Mouse (Mus musculus) cerebral cortex, adult 2 months (tissue): ENCODE measurements around the gene Cdh16.

Source experiments
- WGBS: fragments of 180-500 bp; shearing (Covaris S2); methylation state at CpG from one replicate; pipeline ENCODE4 v1.1.7; 2018; 5-methylcytosine and 5-hydroxymethylcytosine counted together

Gene Cdh16

DNA sequence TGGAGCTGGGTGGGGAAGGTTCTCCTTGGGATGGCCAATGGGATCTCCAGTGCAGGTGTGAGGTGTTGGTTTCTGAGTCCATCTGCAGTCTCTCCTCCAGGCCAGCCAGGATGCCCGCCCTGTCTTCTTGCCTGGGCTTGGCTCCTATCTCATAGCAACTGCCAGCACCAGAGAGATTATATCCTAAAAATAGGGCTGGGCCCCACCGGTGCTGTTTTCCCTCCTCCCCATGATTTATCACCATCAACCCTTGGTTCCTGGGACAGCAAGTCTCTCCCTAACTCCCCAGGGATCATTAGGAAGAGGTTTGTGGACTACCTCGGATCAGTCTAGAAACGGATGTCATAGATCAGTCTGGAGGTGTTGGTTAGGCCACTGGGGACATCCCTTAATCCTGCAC lies 11.1 kb downstream of the Cdh16 start:
- WGBS, result 80% methylated on average over 4 of the region's 4 CpGs

DNA sequence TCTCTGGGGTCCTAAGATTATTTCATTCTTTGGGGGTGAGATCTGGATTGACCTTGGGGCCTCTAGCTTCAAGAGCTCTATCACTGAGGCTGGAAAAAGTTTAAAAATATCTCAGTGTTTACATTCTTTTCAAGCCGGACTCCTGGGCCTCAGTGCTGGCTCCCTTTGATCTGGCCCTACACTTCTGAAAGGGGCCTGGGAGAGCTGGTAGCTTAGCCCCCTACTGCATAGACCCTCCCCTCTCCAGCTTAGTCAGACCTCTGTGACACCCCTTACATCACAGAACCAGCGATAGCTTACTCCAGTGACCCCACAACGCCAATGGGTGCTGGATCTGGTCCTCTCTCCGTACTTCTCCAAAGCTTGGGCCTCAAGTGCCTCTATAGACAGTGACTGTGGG lies 12.6 kb downstream of the Cdh16 start:
- WGBS, result 73% methylated on average over 4 of the region's 4 CpGs

DNA sequence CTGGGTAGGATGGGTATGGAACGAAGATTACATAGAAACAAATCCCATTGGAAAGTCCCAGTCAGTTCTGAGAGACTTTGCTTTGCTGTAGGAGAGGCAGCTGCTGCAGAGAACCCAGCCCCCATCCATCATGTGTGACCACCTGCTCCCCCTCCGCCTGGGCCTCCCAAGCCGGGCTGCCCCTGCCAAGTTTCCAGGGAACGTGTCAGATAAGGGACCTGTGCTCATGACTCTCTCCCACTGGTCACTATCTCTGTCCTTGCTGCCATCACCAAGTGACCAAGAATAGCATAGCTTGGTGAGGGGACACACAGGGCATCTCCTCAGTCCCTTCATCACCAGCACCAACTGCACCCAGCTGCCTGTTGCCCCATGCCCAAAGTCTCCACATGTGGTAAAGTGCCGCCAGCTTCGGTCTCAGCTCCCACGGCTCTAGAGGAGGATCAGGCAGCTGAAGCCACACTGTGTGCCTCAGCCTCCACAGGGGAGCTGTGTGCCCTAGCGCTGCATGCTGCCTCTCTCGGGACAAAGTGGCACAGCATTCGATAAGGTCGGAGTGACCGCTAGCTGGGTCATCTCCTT lies 13.9 kb downstream of the Cdh16 start:
- WGBS, result 83% methylated on average over 12 of the region's 12 CpGs

DNA sequence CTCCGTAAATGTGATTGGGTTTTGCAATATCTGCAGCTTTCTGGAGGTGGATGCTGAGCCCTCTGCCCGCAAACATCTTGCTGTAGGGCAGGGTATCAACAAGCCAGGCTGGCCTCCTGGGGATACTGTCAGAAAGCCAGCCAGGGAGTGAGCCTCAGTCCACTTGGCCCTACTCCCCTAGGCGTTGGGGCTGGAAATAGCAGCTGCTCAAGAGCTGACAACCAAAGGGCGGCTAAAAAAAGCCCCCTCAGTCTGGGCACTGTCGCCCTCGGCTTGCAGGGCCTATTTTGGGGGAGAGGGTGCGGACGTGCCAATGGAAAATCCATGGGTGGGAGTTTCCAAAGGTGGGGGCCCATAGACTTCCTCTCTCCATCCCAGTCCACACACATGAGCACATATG lies 15.0 kb downstream of the Cdh16 start:
- 53% methylated on average over 8 of the region's 8 CpGs for WGBS

DNA sequence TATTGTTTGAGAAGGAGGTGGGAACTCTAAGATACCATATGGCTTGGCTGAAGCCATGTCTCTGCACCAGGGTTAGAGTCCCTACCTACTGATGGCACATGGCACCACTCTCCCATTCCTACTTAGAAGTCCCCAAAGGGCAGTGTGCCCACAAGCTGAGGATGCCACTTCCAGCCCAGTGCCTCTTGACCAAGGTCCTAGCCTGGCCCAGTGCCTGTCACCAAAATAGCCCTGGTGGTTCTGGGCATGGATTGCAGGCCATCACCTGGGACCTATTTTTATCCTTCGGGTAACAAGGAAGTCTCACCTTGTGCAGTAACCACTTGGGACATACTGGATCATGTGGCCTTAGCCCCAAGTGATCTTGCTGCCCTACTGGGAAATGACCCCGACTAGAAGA lies 16.3 kb downstream of the Cdh16 start:
- 84% methylated on average over 2 of the region's 2 CpGs for WGBS

DNA sequence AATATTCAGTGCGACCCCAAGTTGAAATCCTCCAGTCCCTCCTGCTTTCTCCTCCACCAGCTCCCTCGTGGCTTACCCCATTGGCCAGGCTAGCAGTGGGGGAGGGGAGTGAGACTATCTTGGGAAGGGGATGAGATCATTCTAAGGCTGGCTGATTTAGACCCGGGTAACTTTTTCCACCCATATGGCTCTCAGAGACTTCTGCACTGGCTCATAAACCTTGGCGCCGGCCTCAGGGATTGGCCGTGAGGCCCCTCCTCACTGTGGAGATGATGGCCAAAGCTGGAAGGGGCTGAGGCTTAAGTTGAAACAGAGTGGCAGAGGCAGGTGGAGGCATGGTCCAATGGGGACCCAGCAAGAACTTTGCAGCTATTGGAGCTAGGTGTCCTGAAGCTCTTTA lies 17.9 kb downstream of the Cdh16 start:
- WGBS, result 48% methylated on average over 6 of the region's 6 CpGs

DNA sequence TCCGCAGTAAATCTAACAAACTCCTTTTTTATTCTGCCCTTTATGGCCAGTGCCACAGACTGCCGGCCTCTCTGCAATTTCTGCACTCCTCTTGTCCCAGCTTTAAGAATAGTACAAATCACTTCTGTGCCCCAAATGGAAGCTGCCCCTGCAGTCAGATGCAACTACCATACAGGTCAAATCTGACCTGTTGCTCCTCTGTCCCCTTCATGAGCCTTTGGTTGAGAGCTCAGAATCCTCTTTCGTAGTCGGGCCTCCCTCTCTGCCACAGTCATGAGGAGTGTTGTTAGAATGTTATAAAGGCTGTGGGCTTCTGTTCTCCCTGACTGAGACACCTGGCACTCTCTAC lies 21.0 kb downstream of the Cdh16 start:
- WGBS, result 66% methylated on average over 4 of the region's 4 CpGs

DNA sequence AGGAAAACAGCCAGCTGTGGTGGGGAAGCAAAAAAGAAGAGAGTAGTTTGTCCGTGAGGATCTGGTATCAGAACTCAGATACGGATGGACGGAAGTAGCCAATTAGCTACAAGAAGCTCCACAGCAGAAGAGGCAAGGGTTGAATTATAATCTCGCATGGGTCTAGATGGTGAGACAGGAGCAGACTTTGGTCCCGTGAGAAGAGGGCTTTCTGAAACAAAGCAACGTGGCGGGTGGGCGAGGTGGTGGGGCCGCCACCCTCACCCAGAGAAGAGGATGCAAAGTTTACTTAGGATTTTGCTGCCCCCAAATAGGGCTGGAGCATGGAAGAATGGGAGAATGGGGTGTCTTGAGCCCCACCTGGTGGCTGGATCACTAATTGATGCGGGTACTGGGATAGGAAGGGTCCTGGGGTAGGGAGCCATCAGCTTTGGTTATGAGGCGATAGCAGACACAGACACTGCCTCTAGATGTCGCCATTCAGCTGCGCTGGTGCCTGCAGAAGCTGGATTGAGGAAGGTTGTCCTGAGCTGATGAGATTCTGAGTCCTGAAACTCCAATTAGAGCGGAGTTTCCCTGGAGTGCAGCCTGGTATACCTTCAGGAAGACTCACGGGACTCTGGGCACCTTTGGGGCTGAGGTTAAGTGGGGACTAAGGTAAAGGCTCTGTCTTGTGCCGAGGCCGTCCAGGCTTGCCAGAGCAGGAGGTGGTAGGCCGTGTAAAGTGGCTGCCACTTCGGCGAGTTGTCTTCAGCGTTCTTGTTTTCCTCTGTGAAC lies 21.5 kb downstream of the Cdh16 start:
- 19% methylated on average over 21 of the region's 21 CpGs for WGBS

DNA sequence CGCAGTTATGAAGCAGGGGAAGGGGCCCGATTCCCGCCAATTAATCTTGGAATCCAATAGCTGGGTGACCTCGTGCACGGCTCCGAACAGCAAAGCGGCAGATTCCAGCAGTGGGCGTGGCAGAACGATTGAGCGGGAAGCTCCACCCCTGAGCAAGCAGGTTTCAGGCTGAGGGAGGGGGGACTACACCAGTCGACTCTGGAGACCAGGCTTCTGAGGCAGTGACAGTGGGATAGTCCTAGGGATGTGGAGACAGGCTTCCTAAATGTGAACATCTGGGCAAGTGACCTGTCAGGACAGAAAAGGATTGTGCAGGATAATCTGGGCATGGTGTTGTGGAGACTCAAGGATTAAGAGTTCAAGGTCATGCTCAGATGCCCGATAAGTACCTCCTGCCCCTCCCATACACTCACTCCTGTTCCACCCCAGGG lies 22.2 kb downstream of the Cdh16 start:
- WGBS, result 2% methylated on average over 12 of the region's 12 CpGs

DNA sequence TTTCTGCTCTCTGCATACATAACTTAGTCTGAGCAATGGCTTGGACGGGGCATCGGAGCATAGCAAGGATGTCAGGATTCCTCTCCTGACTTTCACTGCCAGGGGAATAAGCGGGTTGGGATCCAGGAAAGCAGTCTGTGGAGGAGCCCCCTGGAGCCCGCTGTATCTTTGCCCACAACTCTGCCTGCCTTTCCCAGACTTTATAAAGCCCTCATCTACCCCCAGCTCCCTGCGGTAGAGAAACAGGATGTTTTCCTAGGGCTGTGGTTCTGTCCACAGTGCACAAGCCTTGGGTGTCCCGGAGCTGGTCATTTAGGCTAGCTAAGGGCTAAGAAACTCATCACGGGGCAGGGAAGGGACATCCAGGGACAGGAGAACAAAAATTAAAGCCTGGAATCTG lies 22.8 kb downstream of the Cdh16 start:
- 53% methylated on average over 7 of the region's 7 CpGs for WGBS

DNA sequence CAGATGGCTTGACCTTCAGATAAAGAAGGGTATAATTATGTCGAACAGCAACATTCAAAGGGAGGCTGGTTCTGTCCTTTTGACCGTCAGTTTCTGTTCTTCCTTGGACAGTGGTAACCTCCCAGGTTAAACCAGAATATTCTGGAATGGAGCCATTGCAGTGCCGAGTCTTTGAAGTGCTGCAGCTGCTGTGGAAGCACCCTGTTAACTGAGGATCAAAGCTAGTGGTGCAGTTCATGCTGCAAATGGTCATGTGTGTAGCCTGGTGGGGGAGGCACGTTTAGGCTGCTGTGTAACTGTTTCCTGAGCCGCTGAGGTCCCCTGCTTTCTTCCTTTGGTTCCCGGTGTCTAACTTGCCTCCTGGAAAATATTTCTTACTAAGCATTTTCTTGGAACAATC lies 25.7 kb downstream of the Cdh16 start:
- 59% methylated on average over 6 of the region's 6 CpGs for WGBS

DNA sequence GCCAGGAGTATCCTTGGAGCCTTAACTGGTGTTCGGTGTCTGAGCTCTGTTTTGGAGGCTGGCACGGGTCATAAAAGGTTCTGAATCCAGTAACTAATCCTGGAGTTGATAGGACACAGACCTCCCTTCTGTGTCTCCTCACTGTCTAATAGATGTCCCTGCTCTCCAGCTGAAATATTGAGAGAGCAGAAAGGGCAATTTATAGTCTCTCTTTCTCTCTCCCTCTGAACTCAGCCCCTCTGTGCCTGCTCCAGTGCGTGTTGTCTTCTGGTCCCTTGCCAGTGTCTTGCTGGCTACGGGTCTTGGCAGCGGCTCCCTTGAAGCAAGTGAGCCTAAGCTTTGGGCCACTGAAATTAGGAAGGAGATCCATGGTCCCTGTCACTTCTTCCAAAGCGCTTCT lies 26.5 kb downstream of the Cdh16 start:
- WGBS, result 68% methylated on average over 6 of the region's 6 CpGs

DNA sequence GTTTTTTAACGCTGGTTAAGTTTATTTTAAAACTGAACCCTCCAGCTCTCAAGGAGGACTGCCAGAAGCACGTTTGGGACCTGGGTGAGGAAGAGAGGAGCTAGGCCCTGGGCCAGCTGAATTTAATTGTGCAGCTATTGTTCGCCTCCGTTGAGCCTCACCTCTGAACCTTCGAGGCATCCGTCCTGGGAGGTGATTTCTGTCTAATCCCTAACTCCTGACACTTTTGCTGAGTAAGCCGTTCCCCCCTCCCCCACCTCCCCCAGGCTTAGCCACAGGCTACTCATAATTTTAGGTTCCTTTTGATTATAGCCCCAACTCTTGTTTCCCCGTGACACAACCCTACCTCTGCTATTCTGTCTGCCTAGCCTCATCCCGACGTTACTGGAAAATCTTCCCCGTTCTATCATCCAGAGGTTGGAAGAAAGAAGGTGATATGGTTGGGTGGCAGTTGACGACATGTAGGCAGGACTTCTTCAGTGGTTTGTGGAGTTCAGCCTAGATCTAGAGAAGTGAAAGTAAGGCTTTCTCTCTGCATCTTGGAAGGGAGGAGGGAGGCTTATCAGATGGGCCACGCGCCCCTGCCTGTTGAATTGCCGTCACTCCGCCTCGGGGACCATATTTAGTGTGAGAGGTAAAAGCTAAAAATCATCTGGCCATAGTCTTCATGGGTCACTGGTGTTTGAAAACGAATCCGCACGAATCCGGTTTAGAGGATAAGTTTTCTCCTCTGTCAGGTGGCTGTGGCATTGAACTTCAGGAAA lies 28.2 kb downstream of the Cdh16 start:
- WGBS, result 82% methylated on average over 21 of the region's 21 CpGs

DNA sequence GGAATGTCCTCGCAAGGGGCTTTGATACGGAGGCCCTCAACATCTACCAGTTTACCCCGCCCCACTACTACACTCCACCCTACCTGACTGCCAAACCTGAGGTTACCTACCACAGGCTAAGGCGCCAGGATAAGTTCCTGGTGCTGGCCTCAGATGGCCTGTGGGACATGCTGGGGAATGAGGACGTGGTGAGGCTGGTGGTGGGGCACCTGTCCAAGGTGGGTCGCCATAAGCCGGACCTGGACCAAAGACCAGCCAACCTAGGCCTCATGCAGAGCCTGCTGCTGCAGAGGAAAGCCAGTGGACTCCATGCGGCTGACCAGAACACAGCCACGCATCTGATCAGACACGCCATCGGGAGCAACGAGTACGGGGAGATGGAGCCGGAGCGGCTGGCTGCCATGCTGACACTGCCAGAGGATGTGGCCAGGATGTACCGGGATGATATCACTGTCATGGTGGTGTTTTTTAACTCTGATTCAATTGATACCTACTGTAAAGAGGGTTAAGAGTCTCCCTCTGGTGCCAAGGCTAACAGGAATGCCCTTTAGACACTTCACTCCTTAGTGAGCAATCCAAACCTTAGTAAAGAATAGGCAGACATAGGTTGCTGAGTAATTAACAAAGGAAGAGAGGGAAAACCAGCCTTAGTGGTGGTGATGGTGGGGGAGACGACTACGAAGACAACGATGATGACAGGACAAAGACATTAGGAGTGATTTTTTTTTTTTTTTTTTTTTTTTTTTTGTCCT lies 29.4 kb downstream of the Cdh16 start:
- 95% methylated on average over 19 of the region's 19 CpGs for WGBS

DNA sequence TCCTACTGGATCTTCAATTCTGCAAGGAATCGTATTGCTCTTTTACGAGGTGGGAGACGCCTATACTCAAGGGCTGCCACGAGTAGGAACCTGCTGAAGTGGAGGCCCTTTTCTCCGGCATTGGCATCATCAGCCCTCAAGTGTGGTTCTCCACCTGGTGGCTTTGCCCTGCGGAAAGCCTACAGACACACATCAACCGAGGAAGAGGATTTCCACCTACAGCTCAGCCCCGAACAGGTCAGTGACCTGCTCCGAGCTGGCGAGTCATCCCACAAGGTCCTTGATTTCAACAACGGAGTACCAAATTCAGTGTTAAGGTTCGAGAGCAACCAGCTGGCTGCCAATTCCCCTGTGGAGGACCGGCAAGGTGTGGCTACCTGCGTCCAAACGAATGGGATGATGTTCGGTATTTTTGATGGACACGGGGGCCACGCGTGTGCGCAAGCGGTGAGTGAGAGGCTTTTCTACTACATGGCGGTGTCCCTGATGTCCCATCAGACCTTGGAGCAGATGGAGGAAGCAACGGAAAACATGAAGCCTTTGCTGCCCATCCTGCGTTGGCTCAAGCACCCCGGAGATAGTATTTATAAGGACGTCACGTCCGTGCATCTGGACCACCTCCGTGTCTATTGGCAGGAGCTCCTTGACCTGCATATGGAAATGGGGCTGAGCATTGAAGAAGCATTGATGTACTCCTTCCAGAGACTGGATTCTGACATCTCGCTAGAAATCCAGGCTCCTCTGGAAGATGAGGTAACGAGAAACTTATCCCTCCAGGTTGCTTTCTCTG lies 30.5 kb downstream of the Cdh16 start:
- 97% methylated on average over 31 of the region's 31 CpGs for WGBS

DNA sequence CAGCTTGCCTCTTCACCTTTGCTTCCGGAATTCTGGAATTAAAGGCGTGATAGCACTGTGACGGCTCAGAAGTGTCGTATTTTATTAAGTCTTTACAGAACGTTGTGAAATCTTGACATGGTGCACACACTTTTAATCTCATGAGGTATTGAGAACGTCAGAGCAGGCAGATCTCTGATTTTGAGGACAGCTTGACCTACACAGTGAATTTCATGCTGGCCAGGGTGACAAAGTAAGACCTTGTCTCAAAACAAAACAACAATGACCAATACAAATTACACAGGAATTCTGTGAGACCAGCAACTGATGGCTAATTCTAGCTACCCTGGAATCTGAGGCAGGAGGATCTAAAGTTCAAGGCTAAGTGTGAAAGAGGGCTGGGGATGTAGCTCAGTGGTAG lies 31.6 kb downstream of the Cdh16 start:
- 79% methylated on average over 6 of the region's 6 CpGs for WGBS

DNA sequence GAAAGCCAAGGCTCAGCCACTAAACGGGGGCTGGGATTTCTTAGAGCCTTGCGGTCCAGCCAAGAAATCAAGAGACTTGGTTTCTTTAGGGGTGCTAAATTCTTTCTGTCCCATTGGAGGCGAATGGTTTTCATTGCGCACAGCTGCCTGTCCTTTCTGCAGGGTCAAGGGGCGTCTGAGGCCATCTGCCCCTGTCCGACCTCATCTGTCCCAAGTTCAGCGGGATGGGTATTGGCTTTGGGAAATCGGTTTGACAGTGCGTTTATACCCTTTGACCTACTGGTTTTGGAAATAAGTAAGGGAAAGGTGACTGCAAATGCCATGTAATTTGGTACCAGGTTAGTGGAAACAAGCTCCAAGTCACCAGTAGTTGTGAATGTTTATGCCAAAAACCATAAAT lies 32.3 kb downstream of the Cdh16 start:
- 3% methylated on average over 9 of the region's 9 CpGs for WGBS

DNA sequence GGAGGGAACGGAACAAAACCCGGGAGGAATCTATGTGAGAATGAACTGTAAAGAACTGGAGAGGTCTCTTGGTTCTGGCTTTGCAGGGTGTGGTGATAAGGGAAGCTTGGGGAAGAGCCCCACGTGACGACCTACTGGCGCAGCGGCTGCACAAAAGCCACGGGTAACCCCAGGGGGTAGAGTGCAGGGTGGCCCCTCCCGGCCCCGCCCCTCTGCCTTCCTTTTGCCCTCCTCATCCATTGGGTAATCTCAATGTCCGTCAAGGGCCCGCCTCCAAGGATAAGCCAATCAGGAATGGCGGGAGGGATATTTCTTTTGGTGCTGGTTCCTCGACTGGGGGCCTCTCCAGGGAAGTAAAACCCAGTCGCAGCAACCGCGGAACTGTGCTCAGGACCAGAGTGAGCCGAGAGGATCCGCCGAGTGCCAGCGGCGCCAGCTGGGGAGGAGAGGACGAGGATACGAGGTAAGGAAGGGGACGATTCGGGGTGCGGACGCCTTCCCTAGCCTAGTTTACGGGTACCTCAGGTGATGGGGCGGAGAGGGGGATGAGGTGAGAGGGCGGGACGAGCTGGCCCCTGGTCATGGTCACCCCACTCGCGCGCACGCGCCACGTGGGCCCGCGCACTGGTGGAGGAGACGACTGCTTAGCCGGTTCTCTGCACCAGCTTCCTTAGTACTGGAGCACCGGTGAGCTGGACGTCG lies 32.9 kb downstream of the Cdh16 start, which contains the start of gene Pdp2:
Gene Pdp2, plus strand, starts transcription at position 319 of the 702 bp plus-strand sequence.
- WGBS, result under 1% methylated on average over 44 of the region's 44 CpGs

DNA sequence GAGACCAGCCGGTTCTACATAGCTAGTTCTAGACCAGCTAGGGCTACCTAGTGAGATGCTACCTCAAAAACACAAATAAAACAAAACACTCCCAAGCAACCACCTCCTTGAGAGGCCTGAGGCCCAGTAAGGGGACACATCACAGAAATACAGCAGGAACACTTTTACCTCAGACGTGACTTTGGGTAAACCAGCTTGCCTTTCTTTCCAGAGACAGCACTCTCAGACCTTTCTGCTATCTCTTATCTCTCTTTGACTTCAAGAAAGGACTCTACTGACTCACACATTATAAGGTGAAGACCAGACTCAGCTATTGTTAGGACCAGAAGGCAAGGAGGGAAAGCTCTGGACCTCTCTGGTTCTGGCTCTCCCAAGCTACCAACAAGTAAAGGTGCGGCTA lies 33.9 kb downstream of the Cdh16 start:
- 96% methylated on average over 3 of the region's 3 CpGs for WGBS

DNA sequence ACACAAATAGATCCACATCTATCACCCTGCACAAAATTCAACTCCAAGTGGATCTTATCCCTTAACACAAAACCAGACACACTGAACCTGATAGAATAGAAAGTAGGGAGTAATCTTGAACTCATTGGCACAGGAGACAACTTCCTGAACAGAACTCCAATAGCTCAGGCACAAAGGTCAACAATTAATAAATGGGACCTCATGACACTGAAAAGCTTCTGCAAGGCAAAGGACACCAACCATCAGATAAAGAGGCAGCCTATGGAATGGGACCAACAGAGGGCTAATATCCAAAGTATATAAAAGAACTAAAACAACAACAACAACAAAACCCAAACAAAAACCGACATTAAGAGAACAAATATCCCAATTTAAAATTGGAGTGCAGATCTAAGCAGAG lies 39.7 kb downstream of the Cdh16 start:
- WGBS, result 43% methylated on average over 1 of the region's 1 CpGs

DNA sequence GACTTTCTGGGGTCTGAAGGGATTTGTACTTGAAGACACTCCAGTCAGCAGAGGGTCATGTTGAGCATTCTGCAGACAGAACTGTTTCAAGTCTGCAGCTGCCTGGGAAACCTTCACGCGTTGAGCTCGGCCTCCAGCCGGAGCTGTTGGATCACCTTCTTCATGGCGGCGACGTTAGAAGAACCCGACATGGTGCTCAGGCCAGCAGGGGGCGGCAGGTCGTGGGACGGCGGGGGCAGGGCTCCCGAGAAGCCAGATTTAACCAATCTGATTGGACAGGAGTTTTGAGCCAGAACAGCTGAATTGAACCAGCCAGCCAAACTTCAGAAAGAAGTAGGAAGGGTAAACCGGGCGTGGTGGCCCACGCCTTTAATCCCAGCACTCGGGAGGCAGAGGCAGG lies 46.6 kb downstream of the Cdh16 start:
- WGBS, result 71% methylated on average over 17 of the region's 17 CpGs
